ENCODE assay signal across 8 mouse cellular contexts in the genomic region with DNA sequence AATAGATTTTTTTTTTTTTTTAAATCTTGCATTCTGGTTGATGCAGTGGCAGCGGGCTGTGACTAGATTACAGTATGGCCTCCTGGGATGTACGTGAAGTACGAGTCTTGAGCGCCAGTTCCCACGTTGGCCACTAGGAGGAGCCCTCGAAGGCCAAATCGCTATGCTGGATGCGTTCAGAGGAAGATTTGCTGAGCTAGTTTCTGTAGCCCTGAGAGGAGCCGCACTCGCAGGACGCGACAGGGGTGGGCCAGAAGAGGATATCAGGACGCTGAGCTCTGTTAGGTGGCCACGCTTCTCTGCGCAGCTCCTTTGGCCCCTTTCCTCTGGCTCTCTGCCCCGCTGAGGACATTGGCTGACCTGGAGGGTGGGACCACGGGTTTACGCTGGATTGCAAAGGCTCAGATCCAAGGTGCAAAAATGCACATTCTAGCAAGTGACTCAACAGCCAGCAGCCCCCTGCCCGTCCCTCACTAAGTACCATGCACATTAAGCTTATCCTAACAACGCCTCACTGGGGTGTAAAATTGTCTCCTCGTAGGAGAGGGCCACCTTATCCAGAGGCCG. TPM values are rescaled to one million over a fixed set of nuclear protein-coding genes. Genes with fewer than 3 reads are reported as not detected.
DNase-seq lines count a peak whose midpoint lies in the region; ATAC-seq lines count a peak whose summit lies in the region.

No protein-coding gene starts in this region.

- intact Hi-C loops in gastrocnemius, postnatal 14 days (cut with DNase I; ENCODE audit: low total_unique reads): loop anchor here (10.0 kb wide), 3 partner anchors 60 to 250 kb away; no protein-coding TSS in a partner anchor
- intact Hi-C loops in left cerebral cortex, postnatal 10 days (cut with DNase I): loop anchor here (10.0 kb wide), 2 partner anchors 180 to 300 kb away; no protein-coding TSS in a partner anchor

- peak; percentile 88 to 95 for DNase-seq in adrenal gland, adult (ENCODE audit: inconsistent age in 2 of 2, low spot score in 1 of 2)
- peak; percentile 96 for DNase-seq in embryo, embryonic 10 days (ENCODE audit: low spot score)
- peak; percentile 85 for DNase-seq in gastrocnemius, postnatal 14 days
- DNase-seq in left cerebral cortex, postnatal 10 days (ENCODE audit: extremely low spot score in 1 of 2, low spot score in 2 of 2): peak; percentile 90 to 92
- DNase-seq in right cerebral cortex, postnatal 10 days (ENCODE audit: low spot score in 2 of 2): peak; percentile 93 to 95
- peak; percentile 89 for DNase-seq in urinary bladder, postnatal 14 days (ENCODE audit: low spot score)

- peak; percentile 50 for ATAC-seq in inflammation-experienced regulatory T-cells, adult 6 months
- ATAC-seq in megakaryocyte progenitor cell, adult 5-6 weeks (replicated peaks; ENCODE audit: poor library complexity): peak; percentile 95

RNA-seq across cellular contexts. Expression of gene Hnf4a, which starts 28.4 kb away (rescaled TPM):
- not detected for total RNA-seq in gastrocnemius, postnatal 14 days (2021)
- polyA plus RNA-seq in inflammation-experienced regulatory T-cells, adult 6 months (2017; shearing (Covaris generic)): not detected
- not detected for total RNA-seq in left cerebral cortex, postnatal 10 days (2021)
- total RNA-seq in megakaryocyte progenitor cell, adult 5-6 weeks (2015): 0.07 and 1.1 TPM in 2 replicates
- total RNA-seq in megakaryocyte progenitor cell, adult 5-6 weeks (2017): 0.75 and 2.6 TPM in 2 replicates

RNA-seq across cellular contexts. Expression of gene R3hdml, which starts 42.9 kb away (rescaled TPM):
- not detected for total RNA-seq in gastrocnemius, postnatal 14 days (2021)
- polyA plus RNA-seq in inflammation-experienced regulatory T-cells, adult 6 months (2017; shearing (Covaris generic)): not detected
- total RNA-seq in left cerebral cortex, postnatal 10 days (2021): under 1 TPM in 1 of 2 experiments, not detected in 1; 0.55 TPM
- total RNA-seq in megakaryocyte progenitor cell, adult 5-6 weeks (2015): not detected in 2 replicates
- not detected in 2 replicates for total RNA-seq in megakaryocyte progenitor cell, adult 5-6 weeks (2017)

Comparison
In these comparisons a context has a peak if more than half of its experiments do, and no peak if none do; other contexts are left out.
1. Peak in every context shown above with its lines: DNase-seq and ATAC-seq.